Mouse (Mus musculus) CH12.LX (cell line): ENCODE measurements around the gene Fbxo5. TPM values are rescaled to one million over a fixed set of nuclear protein-coding genes. Genes with fewer than 3 reads are reported as not detected.
A peak's percentile ranks its signal among the peaks of the same experiment; 100 is the strongest.

ENCODE experiments used
- DNase-seq: peaks from one replicate; pipeline ENCODE4 v3.0.0-alpha.2; 2013; ENCODE audit errors: extremely low read depth
- H3K27ac ChIP-seq: 2 replicates; pipeline ENCODE4 v1.5.1; 2012; ENCODE audit warnings: low read depth, mild to moderate bottlenecking, control low read depth, moderate library complexity; ENCODE audit not compliant: insufficient read depth
- H3K27me3 ChIP-seq: replicated peaks from 2 replicates; pipeline ENCODE3; 2012; ENCODE audit warnings: inconsistent platforms
- H3K36me3 ChIP-seq, 2 experiments: replicated peaks in 1 of 2; 2 replicates each; pipeline versions ENCODE3 to v1.6.1; 2012; ENCODE audit warnings: inconsistent platforms in 1 of 2, low read length in 1 of 2, mild to moderate bottlenecking in 1 of 2, mixed read lengths in 1 of 2, moderate library complexity in 1 of 2; ENCODE audit not compliant: control insufficient read depth in 1 of 2, insufficient read depth in 1 of 2
- H3K4me1 ChIP-seq, 2 experiments: 2 replicates each; pipeline ENCODE4 v1.6.1; 2012; ENCODE audit warnings: inconsistent platforms in 1 of 2, moderate library complexity in 1 of 2; ENCODE audit not compliant: insufficient read depth in 2 of 2, control insufficient read depth in 1 of 2
- H3K4me2 ChIP-seq: 2 replicates; pipeline ENCODE4 v1.6.1; 2012; ENCODE audit warnings: low read depth, mild to moderate bottlenecking, control low read depth; ENCODE audit not compliant: poor library complexity, insufficient read depth, severe bottlenecking
- H3K4me3 ChIP-seq, 3 experiments: fragments of 150-350 bp in 1 of 3; sonication (generic) in 1 of 3; replicated peaks in 1 of 3; 2 replicates each; pipeline versions ENCODE3 to v1.5.1; 2011 to 2012; ENCODE audit warnings: low read depth in 2 of 3, low read length in 2 of 3, mild to moderate bottlenecking in 2 of 3, moderate library complexity in 2 of 3, control low read depth in 1 of 3, improper control_type of control experiment in 1 of 3, inconsistent platforms in 1 of 3, mixed read lengths in 1 of 3; ENCODE audit not compliant: poor library complexity in 1 of 3
- H3K79me2 ChIP-seq: replicated peaks from 2 replicates; pipeline ENCODE4 v1.6.1; 2012; ENCODE audit warnings: mild to moderate bottlenecking, moderate library complexity; ENCODE audit not compliant: control insufficient read depth, poor library complexity, insufficient read depth, severe bottlenecking; ENCODE audit errors: extremely low read depth
- H3K9ac ChIP-seq: 2 replicates; pipeline ENCODE4 v1.6.1; 2012; ENCODE audit warnings: low read depth, mild to moderate bottlenecking, control low read depth, moderate library complexity; ENCODE audit not compliant: insufficient read depth
- H3K9me3 ChIP-seq: replicated peaks from 2 replicates; pipeline ENCODE3; 2012; ENCODE audit warnings: low read length, inconsistent platforms, mixed read lengths
- CHD2 ChIP-seq: IDR thresholded peaks from 2 replicates; pipeline ENCODE4 v1.6.1; 2011; ENCODE audit warnings: low read length, improper control_type of control experiment
- CTCF ChIP-seq, 2 experiments: IDR thresholded peaks in 1 of 2; conservative IDR thresholded peaks in 1 of 2; 2 replicates each; pipeline ENCODE4 v1.5.1; 2011 to 2012; ENCODE audit warnings: low read depth in 2 of 2, low read length in 2 of 2, improper control_type of control experiment in 1 of 2, inconsistent platforms in 1 of 2, mild to moderate bottlenecking in 1 of 2, moderate library complexity in 1 of 2
- ELF1 ChIP-seq: IDR thresholded peaks from 2 replicates; pipeline ENCODE4 v1.6.1; 2014; ENCODE audit warnings: low read depth, mild to moderate bottlenecking, inconsistent platforms, low read length, improper control_type of control experiment
- ETS1 ChIP-seq: conservative IDR thresholded peaks from 2 replicates; pipeline ENCODE4 v1.6.1; 2012; ENCODE audit warnings: low read depth, mild to moderate bottlenecking, inconsistent platforms, low read length, improper control_type of control experiment, moderate library complexity
- JUN ChIP-seq: IDR thresholded peaks from 2 replicates; pipeline ENCODE4 v1.6.1; 2011; ENCODE audit warnings: low read depth, mild to moderate bottlenecking, low read length, improper control_type of control experiment, moderate library complexity; ENCODE audit not compliant: insufficient read depth
- KAT2A ChIP-seq: IDR thresholded peaks from 2 replicates; pipeline ENCODE4 v1.6.1; 2012; ENCODE audit warnings: low read length, improper control_type of control experiment, inconsistent platforms; ENCODE audit not compliant: insufficient replicate concordance
- MXI1 ChIP-seq: IDR thresholded peaks from 2 replicates; pipeline ENCODE4 v1.6.1; 2011; ENCODE audit warnings: mild to moderate bottlenecking, low read depth, low read length, improper control_type of control experiment
- NELFE ChIP-seq: IDR thresholded peaks from 2 replicates; pipeline ENCODE4 v1.6.1; 2011; ENCODE audit warnings: low read depth, low read length, improper control_type of control experiment
- NRF1 ChIP-seq: IDR thresholded peaks from 2 replicates; pipeline ENCODE4 v1.6.1; 2014; ENCODE audit warnings: low read depth, mild to moderate bottlenecking, inconsistent platforms, low read length, improper control_type of control experiment, moderate library complexity
- PAX5 ChIP-seq: IDR thresholded peaks from 2 replicates; pipeline ENCODE4 v1.6.1; 2012; ENCODE audit warnings: low read length, inconsistent platforms, mixed read lengths
- POLR2AphosphoS2 ChIP-seq: IDR thresholded peaks from 2 replicates; pipeline ENCODE4 v1.6.1; 2011; ENCODE audit warnings: low read depth, low read length, improper control_type of control experiment
- RAD21 ChIP-seq: IDR thresholded peaks from 2 replicates; pipeline ENCODE4 v1.6.1; 2011; ENCODE audit warnings: low read depth, mild to moderate bottlenecking, low read length, improper control_type of control experiment, moderate library complexity
- RCOR1 ChIP-seq: conservative IDR thresholded peaks from 2 replicates; pipeline ENCODE4 v1.6.1; 2012; ENCODE audit warnings: low read depth, mild to moderate bottlenecking, inconsistent platforms, low read length, improper control_type of control experiment
- SMC3 ChIP-seq: IDR thresholded peaks from 2 replicates; pipeline ENCODE4 v1.6.1; 2011; ENCODE audit warnings: low read depth, low read length, improper control_type of control experiment
- TCF12 ChIP-seq: IDR thresholded peaks from 2 replicates; pipeline ENCODE4 v1.6.1; 2014; ENCODE audit warnings: low read depth, mild to moderate bottlenecking, inconsistent platforms, low read length, improper control_type of control experiment
- UBTF ChIP-seq: IDR thresholded peaks from 2 replicates; pipeline ENCODE4 v1.6.1; 2012; ENCODE audit warnings: low read depth, mild to moderate bottlenecking, inconsistent platforms, low read length, improper control_type of control experiment, moderate library complexity
- USF1 ChIP-seq: IDR thresholded peaks from 2 replicates; pipeline ENCODE4 v1.6.1; 2014; ENCODE audit warnings: low read depth, mild to moderate bottlenecking, inconsistent platforms, low read length, improper control_type of control experiment
- USF2 ChIP-seq: conservative IDR thresholded peaks from 2 replicates; pipeline ENCODE4 v1.6.1; 2011; ENCODE audit warnings: low read depth, low read length, improper control_type of control experiment
- dilution Hi-C: fragments of 300-500 bp; cut with MboI; formaldehyde crosslinking; loops from 2 replicates; pipeline ENCODE4 v1.14.3; 2020; ENCODE audit warnings: low sequenced_read_pairs; ENCODE audit not compliant: extremely low pct_unique_long_range_greater_than_20kb, extremely low pct_ligation_motif_present
- in situ Hi-C: fragments of 300-500 bp; cut with MboI; formaldehyde crosslinking; loops from 3 replicates; pipeline ENCODE4 v1.14.3; 2019; ENCODE audit warnings: low sequenced_read_pairs, low pct_ligation_motif_present, low pct_unique_long_range_greater_than_20kb, mixed read lengths
- polyA plus RNA-seq: library from polyadenylated mRNA; unstranded; fragments of >175 nt; gene quantifications from 2 replicates; pipeline ENCODE4 v1.2.1, GENCODE M21; 2012; ENCODE audit warnings: low read depth; ENCODE audit not compliant: insufficient read length
- total RNA-seq, 2 experiments: library from RNA; depleted of rRNA; stranded (reverse); fragments of 300-350 nt in 1 of 2; fragments of >200 nt in 1 of 2; gene quantifications; 2 replicates each; pipeline ENCODE4 v1.2.3; 2012 to 2014

Gene Fbxo5
- total and polyA plus RNA-seq, 3 experiments: 34.8 to 68.2 (median 45.5) TPM

DNA sequence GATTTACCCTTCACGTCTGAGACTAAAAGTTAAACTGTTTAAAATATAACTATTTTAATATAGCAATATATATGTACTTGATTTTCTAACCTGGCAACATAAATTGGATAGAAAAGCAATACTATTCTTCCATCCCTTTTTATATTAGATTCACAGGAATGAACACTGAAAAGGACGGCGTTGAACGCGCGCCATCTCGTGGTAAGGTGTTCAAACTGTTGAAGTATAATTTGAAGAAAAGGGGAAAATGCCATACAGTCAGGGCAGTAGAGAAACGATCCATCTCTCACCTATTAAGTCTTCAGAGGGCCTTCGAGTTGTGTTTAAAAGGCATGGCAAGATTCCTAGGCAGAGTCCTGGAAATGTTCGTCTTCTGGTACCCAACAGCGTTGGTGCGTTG, 14.7 kb downstream of the Fbxo5 start:
- no peaks in the 10 kb centered on the region for H3K9me3 ChIP-seq
- peak; percentile 31 for DNase-seq
- H3K4me3 ChIP-seq: no peak overlapping the region
- no peak overlapping the region for H3K27ac ChIP-seq
- TF ChIP-seq MXI1: no peak
- TF ChIP-seq ELF1: no peak
- no peak for TF ChIP-seq PAX5
- no peak for TF ChIP-seq NELFE
- TF ChIP-seq USF1: no peak
- TF ChIP-seq UBTF: no peak
- peak; percentile 69 for TF ChIP-seq RAD21
- no peak for TF ChIP-seq USF2
- no peak for TF ChIP-seq TCF12
- no peak for TF ChIP-seq JUN
- peak; percentile 12 to 79; a peak in 2 of 4 replicates for TF ChIP-seq CTCF (conservative IDR thresholded peaks at IDR 0.05 in 1 of 2, IDR thresholded peaks at IDR 0.05 in 1 of 2; ENCODE audit: low read depth in 2 of 2, low read length in 2 of 2)
- TF ChIP-seq NRF1: no peak
- no peak for TF ChIP-seq RCOR1
- TF ChIP-seq SMC3: peak; percentile 70
- peaks cover 0 to 2% of the 10 kb centered on the region in 2 experiments; a peak in 2 of 4 replicates for H3K4me1 ChIP-seq
- H3K9ac ChIP-seq: no peak overlapping the region
- dilution Hi-C loops: no loop called here
- in situ Hi-C loops: loop anchor here (10.0 kb wide), 2 partner anchors 54 to 196 kb away; partner anchors contain the start of gene Myct1
- H3K27me3 ChIP-seq: no peaks in the 10 kb centered on the region
- H3K36me3 ChIP-seq: no peaks in the 10 kb centered on the region
- no peaks in the 10 kb centered on the region for H3K79me2 ChIP-seq
- no peak overlapping the region for H3K4me2 ChIP-seq

DNA sequence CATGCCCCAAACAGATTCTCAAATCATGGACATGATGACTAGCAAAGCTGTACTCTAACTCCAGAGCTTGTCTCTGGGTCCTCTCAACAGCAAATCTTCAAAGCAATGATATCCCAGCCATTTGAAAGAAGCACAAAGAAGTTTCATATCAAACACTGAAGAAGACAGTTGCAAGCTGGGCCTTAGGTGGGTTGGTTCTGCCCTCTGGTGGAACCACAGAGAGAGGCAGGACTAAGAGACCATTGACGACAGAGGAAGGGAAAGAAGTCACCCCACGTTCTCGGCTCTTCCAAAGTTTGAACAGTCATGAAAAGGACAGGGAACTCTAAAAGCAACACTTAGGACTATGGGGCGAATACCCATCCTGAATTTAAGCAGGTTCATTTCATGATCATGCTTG, 18.5 kb downstream of the Fbxo5 start:
- Histone ChIP-seq H3K4me3 (no peak overlapping the region), H3K36me3 (no peaks in the 10 kb centered on the region)
- DNase-seq: peak; percentile 57

More for the DNA sequence above, 18.5 kb downstream of the Fbxo5 start:
- H3K9ac ChIP-seq: no peak overlapping the region
- no peak overlapping the region for H3K27ac ChIP-seq
- no peaks in the 10 kb centered on the region for H3K79me2 ChIP-seq
- H3K9me3 ChIP-seq: no peaks in the 10 kb centered on the region
- H3K4me1 ChIP-seq: peaks cover 0 to 5% of the 10 kb centered on the region in 2 experiments; a peak in 2 of 4 replicates
- dilution Hi-C loops: no loop called here
- H3K4me2 ChIP-seq: 0 out of 2 replicates have a peak overlapping the region, but pooled peaks have one; percentile 52
- no peaks in the 10 kb centered on the region for H3K27me3 ChIP-seq
- in situ Hi-C loops: no loop called here
- TF ChIP-seq UBTF: no peak
- peak; percentile 56 to 87 for TF ChIP-seq CTCF (conservative IDR thresholded peaks at IDR 0.05 in 1 of 2, IDR thresholded peaks at IDR 0.05 in 1 of 2; ENCODE audit: low read depth in 2 of 2, low read length in 2 of 2)
- TF ChIP-seq ETS1: no peak
- no peak for TF ChIP-seq POLR2AphosphoS2
- no peak for TF ChIP-seq NELFE
- TF ChIP-seq SMC3: peak; percentile 86
- TF ChIP-seq KAT2A: no peak
- TF ChIP-seq CHD2: no peak
- TF ChIP-seq RAD21: peak; percentile 76
- TF ChIP-seq, all 38 proteins: peak for 3

Other genes starting within 250 kb of the Fbxo5 start
- not detected in 2 replicates for gene Myct1, start 211.8 kb downstream of the Fbxo5 start, total RNA-seq (2012; rRNA removed)
- gene Myct1, start 211.8 kb downstream of the Fbxo5 start, total RNA-seq (2014; rRNA removed): not detected in 2 replicates
- not detected in 2 replicates for gene Myct1, start 211.8 kb downstream of the Fbxo5 start, polyA plus RNA-seq
- not detected in 2 replicates for gene Vip, start 166.4 kb downstream of the Fbxo5 start, total RNA-seq (2012; rRNA removed)
- not detected in 2 replicates for gene Vip, start 166.4 kb downstream of the Fbxo5 start, total RNA-seq (2014; rRNA removed)
- gene Vip, start 166.4 kb downstream of the Fbxo5 start, polyA plus RNA-seq: not detected in 2 replicates
- 5.6 and 8.4 TPM in 2 replicates for gene Mtrf1l, start 18.3 kb upstream of the Fbxo5 start, total RNA-seq (2012; rRNA removed)
- gene Mtrf1l, start 18.3 kb upstream of the Fbxo5 start, total RNA-seq (2014; rRNA removed): 12.4 and 12.9 TPM in 2 replicates
- 8.8 and 9.5 TPM in 2 replicates for gene Mtrf1l, start 18.3 kb upstream of the Fbxo5 start, polyA plus RNA-seq
- not detected in 2 replicates for gene Rgs17, start 116.8 kb upstream of the Fbxo5 start, total RNA-seq (2012; rRNA removed)
- gene Rgs17, start 116.8 kb upstream of the Fbxo5 start, total RNA-seq (2014; rRNA removed): not detected in 2 replicates
- not detected in 2 replicates for gene Rgs17, start 116.8 kb upstream of the Fbxo5 start, polyA plus RNA-seq